Comparison of ENCODE assay signal across 8 mouse cellular contexts in genomic region chrX:71663374-71663773, GRCm38 (mm10). TPM values are rescaled to one million over a fixed set of nuclear protein-coding genes. Genes with fewer than 3 reads are reported as not detected.
A peak's percentile ranks its signal among the peaks of the same experiment; 100 is the strongest.
DNase-seq lines count a peak whose midpoint lies in the region; ATAC-seq and TF ChIP-seq lines count a peak whose summit lies in the region.

Gene Gpr50 (plus strand): TSS chrX:71663667.

- H3K27me3 ChIP-seq in kidney, postnatal 0 days (ENCODE audit: insufficient read depth, low read length) = peaks cover 35% of the 10 kb centered on the region
- H3K27me3 ChIP-seq in embryonic facial prominence, embryonic 10.5 days (replicated peaks; ENCODE audit: low read depth, poor library complexity, severe bottlenecking) = peaks cover 100% of the 10 kb centered on the region
- H3K27me3 ChIP-seq in intestine, embryonic 16.5 days (replicated peaks; ENCODE audit: control insufficient read depth, insufficient read depth, low read length) = peaks cover 42% of the 10 kb centered on the region
- peaks cover 96% of the 10 kb centered on the region for H3K27me3 ChIP-seq in neural tube, embryonic 13.5 days
- peaks cover 8% of the 10 kb centered on the region; the same call in 1 of the 2 replicates for H3K27me3 ChIP-seq in cerebellum, adult 2 months (ENCODE audit: control insufficient read depth, insufficient read depth, low read length)

- H3K9me3 ChIP-seq in kidney, postnatal 0 days (replicated peaks; ENCODE audit: low read length) = 0 out of 2 replicates have a peak, but pooled peaks cover 4% of the 10 kb centered on the region
- H3K9me3 ChIP-seq in embryonic facial prominence, embryonic 10.5 days = peaks cover 10% of the 10 kb centered on the region; the same call in 1 of the 2 replicates
- peaks cover 10% of the 10 kb centered on the region for H3K9me3 ChIP-seq in intestine, embryonic 16.5 days (ENCODE audit: control insufficient read depth, low read length)
- H3K9me3 ChIP-seq in neural tube, embryonic 13.5 days = peaks cover 7% of the 10 kb centered on the region; the same call in 1 of the 2 replicates

- no peak within 1 kb of the TSS for H3K27ac ChIP-seq in kidney, postnatal 0 days
- peak within 1 kb of the TSS; percentile 14; the same call in 1 of the 2 replicates for H3K27ac ChIP-seq in embryonic facial prominence, embryonic 10.5 days (replicated peaks)
- no peak within 1 kb of the TSS for H3K27ac ChIP-seq in intestine, embryonic 16.5 days (ENCODE audit: low read length)
- H3K27ac ChIP-seq in neural tube, embryonic 13.5 days (replicated peaks) = no peak within 1 kb of the TSS
- H3K27ac ChIP-seq in cerebellum, adult 2 months (ENCODE audit: insufficient read depth, low read length) = no peak within 1 kb of the TSS

- ATAC-seq in kidney, postnatal 0 days (replicated peaks; ENCODE audit: low FRiP score, low read depth) = no peak; the same call in 1 of the 2 replicates
- no peak for ATAC-seq in intestine, embryonic 16.5 days
- ATAC-seq in neural tube, embryonic 13.5 days (ENCODE audit: low read depth) = no peak

- 51% methylated on average over 9 of the region's 9 CpGs for WGBS in kidney, postnatal 0 days
- 15% methylated on average over 9 of the region's 9 CpGs for WGBS in embryonic facial prominence, embryonic 10.5 days
- WGBS in intestine, embryonic 16.5 days = 31% methylated on average over 9 of the region's 9 CpGs
- WGBS in neural tube, embryonic 13.5 days = 35% methylated on average over 9 of the region's 9 CpGs
- 27% methylated on average over 9 of the region's 9 CpGs for WGBS in cerebellum, adult 2 months

- no peaks in the 10 kb centered on the region for H3K4me1 ChIP-seq in kidney, postnatal 0 days (replicated peaks; ENCODE audit: insufficient read depth, low read length)
- H3K4me1 ChIP-seq in embryonic facial prominence, embryonic 10.5 days = no peaks in the 10 kb centered on the region
- H3K4me1 ChIP-seq in intestine, embryonic 16.5 days (ENCODE audit: control insufficient read depth, insufficient read depth, low read length) = no peaks in the 10 kb centered on the region
- no peaks in the 10 kb centered on the region for H3K4me1 ChIP-seq in neural tube, embryonic 13.5 days (replicated peaks)
- H3K4me1 ChIP-seq in cerebellum, adult 2 months (ENCODE audit: control insufficient read depth, insufficient read depth, low read length) = no peaks in the 10 kb centered on the region

- peak within 1 kb of the TSS; percentile 57 for H3K4me2 ChIP-seq in kidney, postnatal 0 days (ENCODE audit: low read length)
- H3K4me2 ChIP-seq in intestine, embryonic 16.5 days (ENCODE audit: low read depth, low read length) = peak within 1 kb of the TSS; percentile 74
- H3K4me2 ChIP-seq in neural tube, embryonic 13.5 days = peak within 1 kb of the TSS; percentile 67

- no peak for TF ChIP-seq CTCF in kidney, postnatal 0 days (IDR thresholded peaks at IDR 0.05; ENCODE audit: low read depth)
- no peak for TF ChIP-seq CTCF in cerebellum, adult 2 months (IDR thresholded peaks at IDR 0.05; ENCODE audit: borderline replicate concordance, insufficient read depth, low read depth, low read length)

- no peak for DNase-seq in kidney, postnatal 0 days (ENCODE audit: low spot score)
- no peak for DNase-seq in kidney, adult 18-20 months
- peak; percentile 70 for DNase-seq in embryonic facial prominence, embryonic 10.5 days (ENCODE audit: low spot score)
- no peak for DNase-seq in gastrocnemius, adult 8-10 months (ENCODE audit: low spot score in 2 of 2)
- no peak for DNase-seq in cerebellum, adult 2 months
- no peak for DNase-seq in spleen, postnatal 4 days (ENCODE audit: low spot score in 2 of 2)

- peak within 1 kb of the TSS; percentile 33 for H3K4me3 ChIP-seq in kidney, postnatal 0 days (replicated peaks; ENCODE audit: low read depth, low read length)
- peak within 1 kb of the TSS; percentile 60 for H3K4me3 ChIP-seq in embryonic facial prominence, embryonic 10.5 days
- H3K4me3 ChIP-seq in intestine, embryonic 16.5 days (ENCODE audit: low read length) = peak within 1 kb of the TSS; percentile 50
- H3K4me3 ChIP-seq in neural tube, embryonic 13.5 days = peak within 1 kb of the TSS; percentile 40
- H3K4me3 ChIP-seq in cerebellum, adult 2 months (replicated peaks; ENCODE audit: insufficient read depth, low read depth, low read length) = no peak within 1 kb of the TSS

- no peaks in the 10 kb centered on the region for H3K36me3 ChIP-seq in kidney, postnatal 0 days (ENCODE audit: insufficient read depth, low read length)
- H3K36me3 ChIP-seq in embryonic facial prominence, embryonic 10.5 days (replicated peaks) = no peaks in the 10 kb centered on the region
- no peaks in the 10 kb centered on the region for H3K36me3 ChIP-seq in intestine, embryonic 16.5 days (ENCODE audit: control insufficient read depth, insufficient read depth, low read length)
- H3K36me3 ChIP-seq in neural tube, embryonic 13.5 days = no peaks in the 10 kb centered on the region

- no peak for TF ChIP-seq POLR2A in cerebellum, adult 2 months (IDR thresholded peaks at IDR 0.05; ENCODE audit: borderline replicate concordance, insufficient read depth, low read length)

- no peak within 1 kb of the TSS for H3K9ac ChIP-seq in kidney, postnatal 0 days (ENCODE audit: low read depth, low read length)
- 0 out of 2 replicates have a peak within 1 kb of the TSS, but pooled peaks have one; percentile 51 for H3K9ac ChIP-seq in intestine, embryonic 16.5 days (ENCODE audit: low read depth, low read length)
- peak within 1 kb of the TSS; percentile 52; the same call in 1 of the 2 replicates for H3K9ac ChIP-seq in neural tube, embryonic 13.5 days

RNA-seq across cellular contexts. Expression of gene Gpr50, which starts in this region (rescaled TPM):
- polyA plus RNA-seq in kidney, postnatal 0 days (2015; fragmentation: Nextera tagmentation; extraction: Ambion mirVana) = 0.26 TPM in 1 of 2 replicates, not detected in the other
- 23.0 and 23.7 TPM in 2 replicates for polyA plus RNA-seq in embryonic facial prominence, embryonic 10.5 days (2016; fragmentation: Nextera tagmentation; extraction: Ambion mirVana)
- polyA plus RNA-seq in intestine, embryonic 16.5 days (2015; fragmentation: Nextera tagmentation; extraction: Ambion mirVana) = 0.67 and 2.8 TPM in 2 replicates
- polyA plus RNA-seq in neural tube, embryonic 13.5 days (2015; fragmentation: Nextera tagmentation; extraction: Ambion mirVana) = 0.24 and 1.0 TPM in 2 replicates
- not detected for total RNA-seq in gastrocnemius, adult 8-10 months (2022)
- 0.25 and 0.29 TPM in 2 replicates for polyA plus RNA-seq in cerebellum, adult 2 months (2012; rRNA removed)
